Mouse (Mus musculus): ENCODE measurements at regions not wholly inside any gene's neighbourhood (a gene's known extent, or its start where the extent isn't known, plus 50 kb on each side); places are given as distances from the start of the nearest gene placed in this dataset.

- DNase-seq: no peak
These were observed 60.4 kb upstream of the Gpr139 start for GRCm38 (mm10) chr7:119244785-119245184.

GRCm38 (mm10) chr7:119236343-119236742 is 51.9 kb upstream of the Gpr139 start:
- no peak for DNase-seq
